Mouse (Mus musculus): Measurements from ENCODE around the gene Vgf. TPM values are rescaled to one million over a fixed set of nuclear protein-coding genes. Genes with fewer than 3 reads are reported as not detected.

Vgf gene
- polyA plus RNA-seq, 1 experiment from 2014 or later = 1.2 TPM

DNA sequence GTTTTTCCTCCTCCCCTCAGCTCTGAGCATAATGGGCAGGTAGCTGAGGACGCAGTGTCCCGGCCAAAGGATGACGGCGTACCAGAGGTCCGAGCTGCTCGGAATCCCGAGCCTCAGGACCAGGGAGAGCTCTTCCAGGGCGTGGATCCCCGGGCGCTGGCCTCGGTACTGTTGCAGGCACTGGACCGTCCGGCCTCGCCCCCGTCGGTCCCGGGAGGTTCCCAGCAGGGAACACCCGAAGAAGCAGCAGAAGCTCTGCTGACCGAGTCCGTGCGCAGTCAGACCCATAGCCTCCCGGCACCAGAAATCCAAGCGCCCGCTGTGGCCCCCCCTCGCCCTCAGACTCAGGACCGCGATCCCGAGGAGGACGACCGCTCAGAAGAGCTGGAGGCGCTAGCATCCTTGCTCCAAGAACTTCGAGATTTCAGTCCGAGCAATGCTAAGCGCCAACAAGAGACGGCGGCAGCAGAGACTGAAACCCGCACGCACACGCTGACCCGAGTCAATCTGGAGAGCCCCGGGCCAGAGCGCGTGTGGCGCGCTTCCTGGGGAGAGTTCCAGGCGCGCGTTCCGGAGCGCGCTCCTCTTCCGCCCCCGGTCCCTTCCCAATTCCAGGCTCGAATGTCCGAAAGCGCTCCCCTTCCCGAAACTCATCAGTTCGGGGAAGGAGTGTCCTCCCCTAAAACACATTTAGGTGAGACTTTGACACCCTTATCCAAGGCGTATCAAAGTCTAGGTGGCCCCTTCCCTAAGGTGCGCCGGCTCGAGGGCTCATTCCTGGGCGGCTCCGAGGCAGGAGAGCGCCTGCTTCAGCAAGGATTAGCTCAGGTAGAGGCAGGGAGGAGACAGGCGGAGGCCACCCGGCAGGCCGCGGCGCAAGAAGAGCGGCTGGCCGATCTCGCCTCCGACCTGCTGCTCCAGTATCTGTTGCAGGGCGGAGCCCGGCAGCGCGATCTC is 5.2 kb downstream of the Vgf start:
- Histone ChIP-seq H3K4me3 (peak overlapping the region; percentile 45), H3K4me2 (replicated peaks) (peak overlapping the region; percentile 99), H3K36me3 (no peaks in the 10 kb centered on the region), H3K9ac (no peak overlapping the region), H3K27me3 (peaks cover 65% of the 10 kb centered on the region), H3K9me3 (no peaks in the 10 kb centered on the region), H3K4me1 (peaks cover 33% of the 10 kb centered on the region), H3K27ac (no peak overlapping the region)
- WGBS = under 1% methylated on average over 78 of the region's 78 CpGs
- ATAC-seq (ENCODE audit: insufficient number of reproducible peaks, insufficient read depth, low FRiP score, low TSS enrichment) = no peak

DNA sequence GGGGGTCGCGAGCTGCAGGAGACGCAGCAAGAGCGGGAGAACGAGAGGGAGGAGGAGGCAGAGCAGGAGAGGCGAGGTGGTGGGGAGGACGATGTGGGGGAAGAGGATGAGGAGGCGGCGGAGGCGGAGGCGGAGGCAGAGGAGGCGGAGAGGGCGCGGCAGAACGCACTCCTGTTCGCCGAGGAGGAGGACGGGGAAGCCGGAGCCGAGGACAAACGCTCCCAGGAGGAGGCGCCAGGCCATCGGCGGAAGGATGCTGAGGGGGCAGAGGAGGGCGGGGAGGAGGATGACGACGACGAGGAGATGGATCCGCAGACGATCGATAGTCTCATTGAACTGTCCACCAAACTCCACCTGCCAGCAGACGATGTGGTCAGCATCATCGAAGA is 5.8 kb downstream of the Vgf start:
- ATAC-seq (ENCODE audit: insufficient number of reproducible peaks, insufficient read depth, low FRiP score, low TSS enrichment) = no peak
- H3K4me3 ChIP-seq = peak overlapping the region; percentile 45
- peaks cover 3% of the 10 kb centered on the region; the same call in 1 of the 2 replicates for H3K36me3 ChIP-seq
- no peak overlapping the region for H3K27ac ChIP-seq
- H3K4me2 ChIP-seq (replicated peaks) = peak overlapping the region; percentile 99
- H3K9ac ChIP-seq = peak overlapping the region; percentile 24; the same call in 1 of the 2 replicates
- H3K4me1 ChIP-seq = peaks cover 33% of the 10 kb centered on the region
- H3K27me3 ChIP-seq = peaks cover 58% of the 10 kb centered on the region
- H3K9me3 ChIP-seq = no peaks in the 10 kb centered on the region
- 1% methylated on average over 31 of the region's 33 CpGs for WGBS

DNA sequence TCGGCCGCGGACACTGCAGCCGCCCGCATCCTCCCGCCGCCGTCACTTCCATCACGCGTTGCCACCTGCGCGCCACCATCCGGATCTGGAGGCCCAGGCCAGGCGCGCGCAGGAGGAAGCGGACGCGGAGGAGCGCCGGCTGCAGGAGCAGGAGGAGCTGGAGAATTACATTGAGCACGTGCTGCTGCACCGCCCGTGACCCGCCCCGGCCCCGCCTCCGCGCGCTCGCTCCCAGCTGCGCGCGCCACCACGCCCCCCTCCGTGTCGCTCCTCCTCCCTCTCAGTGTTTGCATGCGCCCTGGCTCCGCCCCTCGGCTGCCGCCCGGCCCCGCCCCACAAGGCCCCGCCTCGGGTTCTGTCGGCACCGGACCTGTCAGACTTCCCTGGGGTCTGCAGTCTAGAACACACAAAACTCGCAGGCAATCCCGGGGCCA is 6.5 kb downstream of the Vgf start:
- H3K4me1 ChIP-seq = peaks cover 33% of the 10 kb centered on the region
- peak overlapping the region; percentile 36 for H3K9ac ChIP-seq
- H3K27ac ChIP-seq = no peak overlapping the region
- peak overlapping the region; percentile 99 for H3K4me2 ChIP-seq (replicated peaks)
- H3K9me3 ChIP-seq = no peaks in the 10 kb centered on the region
- peak overlapping the region; percentile 45 for H3K4me3 ChIP-seq
- WGBS = under 1% methylated on average over 42 of the region's 49 CpGs
- ATAC-seq (ENCODE audit: insufficient number of reproducible peaks, insufficient read depth, low FRiP score, low TSS enrichment) = peak; percentile 77
- peaks cover 10% of the 10 kb centered on the region for H3K36me3 ChIP-seq
- peaks cover 54% of the 10 kb centered on the region for H3K27me3 ChIP-seq

DNA sequence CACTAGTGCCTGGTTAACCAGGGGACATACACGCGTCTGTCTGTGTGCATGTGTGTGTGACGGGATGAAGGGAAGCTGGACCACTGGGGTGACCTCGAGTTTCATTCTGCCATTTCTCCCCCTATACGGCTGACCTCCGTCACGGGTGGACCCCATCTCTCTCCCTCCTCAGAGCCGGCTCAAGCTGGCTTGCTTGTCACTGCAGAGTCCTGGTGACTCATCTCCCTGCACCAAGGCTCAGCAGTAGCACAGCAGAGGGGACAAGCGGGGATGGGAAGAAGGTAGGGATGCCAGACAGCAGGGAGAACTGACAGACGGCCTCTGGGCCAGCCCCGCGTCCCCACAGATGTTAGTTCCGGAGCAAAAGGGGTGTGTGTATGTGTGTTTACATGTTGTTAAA is 10.0 kb downstream of the Vgf start:
- H3K4me1 ChIP-seq = peaks cover 13% of the 10 kb centered on the region
- peaks cover 18% of the 10 kb centered on the region for H3K27me3 ChIP-seq
- H3K9ac ChIP-seq = no peak overlapping the region
- 85% methylated on average over 13 of the region's 13 CpGs for WGBS
- no peak overlapping the region for H3K4me2 ChIP-seq (replicated peaks)
- no peak overlapping the region for H3K4me3 ChIP-seq
- ATAC-seq (ENCODE audit: insufficient number of reproducible peaks, insufficient read depth, low FRiP score, low TSS enrichment) = no peak
- no peak overlapping the region for H3K27ac ChIP-seq
- peaks cover 42% of the 10 kb centered on the region for H3K36me3 ChIP-seq
- H3K9me3 ChIP-seq = no peaks in the 10 kb centered on the region

DNA sequence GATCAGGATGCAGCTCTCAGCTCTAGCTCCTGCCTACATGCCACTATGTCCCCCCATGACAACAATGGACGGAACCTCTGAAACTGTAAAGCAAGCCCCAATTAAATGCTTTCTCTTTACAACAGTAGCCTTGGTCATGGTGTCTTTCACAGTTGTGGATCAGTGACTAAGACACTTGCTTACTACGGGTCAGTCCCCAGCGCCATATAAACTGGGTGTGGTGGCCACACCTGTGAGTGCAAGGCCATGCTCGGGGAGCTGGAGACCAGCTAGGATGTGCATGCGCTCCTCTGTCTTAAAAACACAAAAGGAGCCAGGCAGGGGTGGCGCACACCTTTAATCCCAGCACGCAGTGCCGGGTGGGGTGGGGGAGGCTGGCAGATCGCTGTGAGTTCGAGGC is 13.3 kb downstream of the Vgf start:
- no peak for ATAC-seq (ENCODE audit: insufficient number of reproducible peaks, insufficient read depth, low FRiP score, low TSS enrichment)
- 94% methylated on average over 10 of the region's 10 CpGs for WGBS
- Histone ChIP-seq H3K27me3 (no peaks in the 10 kb centered on the region), H3K9me3 (no peaks in the 10 kb centered on the region), H3K36me3 (peaks cover 59% of the 10 kb centered on the region), H3K4me1 (no peaks in the 10 kb centered on the region), H3K4me2 (replicated peaks) (no peak overlapping the region), H3K9ac (no peak overlapping the region), H3K27ac (no peak overlapping the region), H3K4me3 (no peak overlapping the region)

DNA sequence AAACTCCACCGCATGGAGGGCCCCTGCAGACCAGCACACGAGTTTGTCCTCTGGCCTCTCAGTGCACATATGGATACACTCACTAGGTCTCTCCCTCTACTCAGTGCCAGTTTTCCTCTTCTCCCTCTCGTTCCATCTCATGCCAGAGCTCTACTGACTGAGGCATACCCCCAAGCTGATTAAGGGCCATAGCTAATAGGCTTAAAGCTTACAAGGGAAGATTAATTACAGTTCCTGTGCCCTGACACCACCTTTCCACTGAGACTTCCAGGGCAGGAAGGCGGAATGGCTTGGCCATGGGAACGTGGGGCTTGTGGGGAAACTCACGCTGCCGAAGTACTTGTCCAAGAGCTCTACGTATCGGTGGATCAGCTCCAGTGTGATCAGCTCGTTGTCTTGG is 15.2 kb downstream of the Vgf start:
- H3K27me3 ChIP-seq = no peaks in the 10 kb centered on the region
- H3K4me2 ChIP-seq (replicated peaks) = no peak overlapping the region
- 85% methylated on average over 10 of the region's 10 CpGs for WGBS
- H3K27ac ChIP-seq = no peak overlapping the region
- ATAC-seq (ENCODE audit: insufficient number of reproducible peaks, insufficient read depth, low FRiP score, low TSS enrichment) = no peak
- no peaks in the 10 kb centered on the region for H3K9me3 ChIP-seq
- H3K4me1 ChIP-seq = peaks cover 11% of the 10 kb centered on the region; the same call in 1 of the 2 replicates
- peaks cover 59% of the 10 kb centered on the region for H3K36me3 ChIP-seq
- H3K9ac ChIP-seq = no peak overlapping the region
- no peak overlapping the region for H3K4me3 ChIP-seq

DNA sequence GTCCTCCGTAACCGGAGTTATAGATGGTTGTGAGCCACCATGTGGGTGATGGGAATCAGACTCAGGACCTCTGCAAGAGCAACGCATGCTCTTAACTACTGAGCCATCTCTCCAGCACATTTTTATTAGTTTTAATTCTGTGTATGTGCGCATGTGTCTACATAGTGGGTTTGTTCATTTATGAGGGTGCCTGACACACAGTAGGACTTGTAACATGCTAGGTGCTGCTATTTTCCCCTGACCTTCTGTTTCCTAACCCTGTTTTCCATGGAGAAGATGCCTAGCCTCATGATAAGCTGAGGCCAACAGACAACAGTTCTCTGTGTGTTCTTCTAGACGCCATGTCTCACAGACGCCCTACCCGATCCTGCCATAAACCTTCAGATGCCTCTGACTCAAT is 17.8 kb downstream of the Vgf start:
- Histone ChIP-seq H3K4me2 (replicated peaks) (no peak overlapping the region), H3K36me3 (peaks cover 36% of the 10 kb centered on the region), H3K4me3 (no peak overlapping the region), H3K9me3 (no peaks in the 10 kb centered on the region), H3K9ac (no peak overlapping the region), H3K27ac (no peak overlapping the region), H3K27me3 (no peaks in the 10 kb centered on the region), H3K4me1 (peaks cover 14% of the 10 kb centered on the region; the same call in 1 of the 2 replicates)
- ATAC-seq (ENCODE audit: insufficient number of reproducible peaks, insufficient read depth, low FRiP score, low TSS enrichment) = no peak
- WGBS = 96% methylated on average over 7 of the region's 7 CpGs

DNA sequence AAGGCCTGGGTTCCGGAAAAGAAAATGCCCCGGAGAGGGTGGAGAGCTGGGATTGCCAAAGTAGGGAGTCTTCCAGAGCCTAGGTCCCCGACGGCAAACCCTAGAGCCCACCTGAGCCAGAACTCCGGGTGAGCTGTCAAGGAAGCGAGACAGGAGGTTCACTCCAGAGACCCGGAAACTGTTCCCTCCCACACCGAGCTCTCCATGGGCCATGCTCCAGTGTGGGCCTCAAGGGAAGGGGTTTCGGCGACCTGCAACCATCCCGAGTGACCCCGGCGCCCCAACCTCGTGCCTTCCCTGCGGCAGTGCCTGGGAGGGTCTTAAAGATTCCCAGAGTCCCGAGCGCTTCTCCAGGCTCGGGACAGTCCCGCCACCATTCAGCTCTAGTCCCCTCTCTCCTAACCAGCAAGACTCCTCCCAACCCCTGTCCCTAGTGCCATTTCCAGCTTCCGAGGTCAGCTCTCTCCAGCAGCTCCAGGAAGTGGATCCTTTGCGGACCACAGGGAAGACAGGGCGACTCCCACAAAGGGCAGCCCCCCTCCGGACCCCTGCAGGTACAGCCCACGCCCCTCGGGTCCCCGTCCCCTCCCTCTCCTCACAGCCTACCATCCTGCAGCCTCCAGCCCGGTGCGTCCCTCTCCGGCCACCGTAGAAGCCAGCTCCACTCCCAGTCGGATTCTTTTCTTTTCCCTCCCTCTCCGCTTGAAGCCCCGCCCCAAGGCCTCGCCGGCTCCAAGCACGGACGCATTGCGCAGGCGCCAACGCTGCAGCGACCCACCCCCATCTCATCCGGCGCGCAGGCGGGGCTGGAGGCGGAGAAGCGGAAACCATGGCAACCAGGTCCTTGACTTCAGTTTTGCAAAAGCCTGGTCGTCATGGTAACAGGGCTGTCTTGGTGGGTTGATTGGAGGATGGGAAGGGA is 19.5 kb downstream of the Vgf start, which contains the start of gene Ap1s1:
TSS of gene Ap1s1 (minus strand) at position 734 of the 922 bp plus-strand sequence.
- under 1% methylated on average over 48 of the region's 48 CpGs for WGBS
- Histone ChIP-seq H3K4me3 (peak within 1 kb of the TSS; percentile 61), H3K4me2 (replicated peaks) (peak within 1 kb of the TSS; percentile 73), H3K27ac (peak within 1 kb of the TSS; percentile 68; the same call in 1 of the 2 replicates), H3K27me3 (no peaks in the 10 kb centered on the region), H3K9me3 (no peaks in the 10 kb centered on the region), H3K4me1 (peaks cover 14% of the 10 kb centered on the region; the same call in 1 of the 2 replicates), H3K36me3 (peaks cover 20% of the 10 kb centered on the region), H3K9ac (peak within 1 kb of the TSS; percentile 67)
- ATAC-seq (ENCODE audit: insufficient number of reproducible peaks, insufficient read depth, low FRiP score, low TSS enrichment) = peak; percentile 89

DNA sequence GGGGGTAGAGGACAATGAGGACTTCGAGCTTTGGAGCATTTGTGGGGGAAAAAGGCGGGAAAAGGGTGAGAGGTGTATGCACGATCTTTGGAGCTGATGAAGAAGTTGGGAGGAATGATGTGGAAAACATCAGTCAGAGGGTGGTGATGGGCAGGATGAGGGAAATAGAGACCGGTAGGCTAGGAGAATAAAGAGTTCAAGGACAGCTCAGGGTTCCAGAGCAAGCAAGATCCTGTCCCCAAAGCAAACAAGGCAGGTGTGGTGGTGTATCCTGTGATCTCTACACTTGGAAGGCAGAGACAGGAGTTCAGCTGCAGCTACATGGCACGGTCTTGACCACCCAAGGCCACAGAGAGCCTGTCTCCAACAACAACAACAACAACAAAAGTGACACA is 20.1 kb downstream of the Vgf start:
- Histone ChIP-seq H3K27ac (0 out of 2 replicates have a peak overlapping the region, but pooled peaks have one; percentile 23), H3K36me3 (peaks cover 16% of the 10 kb centered on the region), H3K9ac (0 out of 2 replicates have a peak overlapping the region, but pooled peaks have one; percentile 7), H3K4me2 (replicated peaks) (peak overlapping the region; percentile 73), H3K4me3 (peak overlapping the region; percentile 61), H3K4me1 (peaks cover 14% of the 10 kb centered on the region; the same call in 1 of the 2 replicates), H3K9me3 (no peaks in the 10 kb centered on the region), H3K27me3 (no peaks in the 10 kb centered on the region)
- ATAC-seq (ENCODE audit: insufficient number of reproducible peaks, insufficient read depth, low FRiP score, low TSS enrichment) = no peak
- WGBS = 33% methylated on average over 5 of the region's 5 CpGs

DNA sequence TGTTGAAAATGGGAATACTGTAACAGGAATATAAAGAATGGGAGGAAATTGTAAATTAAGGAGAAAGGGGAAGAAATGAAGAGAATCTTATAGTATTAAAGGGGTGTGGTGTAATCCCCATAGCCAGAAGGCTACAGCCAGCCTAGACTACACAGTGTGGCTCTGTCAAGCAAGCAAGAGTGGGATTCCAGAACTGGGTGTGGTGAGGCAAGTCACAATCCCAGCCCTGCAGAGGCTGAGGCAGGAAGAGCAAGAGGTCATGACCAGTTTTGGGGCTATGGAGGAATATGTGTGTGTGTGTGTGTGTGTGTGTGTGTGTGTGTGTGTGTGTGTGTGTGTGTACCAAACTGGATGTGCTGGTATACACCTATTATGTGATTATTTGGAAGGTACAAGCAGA is 20.8 kb downstream of the Vgf start:
- Histone ChIP-seq H3K27me3 (no peaks in the 10 kb centered on the region), H3K4me3 (no peak overlapping the region), H3K9ac (no peak overlapping the region), H3K27ac (no peak overlapping the region), H3K36me3 (peaks cover 9% of the 10 kb centered on the region), H3K9me3 (no peaks in the 10 kb centered on the region), H3K4me1 (peaks cover 14% of the 10 kb centered on the region; the same call in 1 of the 2 replicates), H3K4me2 (replicated peaks) (no peak overlapping the region)
- ATAC-seq (ENCODE audit: insufficient number of reproducible peaks, insufficient read depth, low FRiP score, low TSS enrichment) = no peak

DNA sequence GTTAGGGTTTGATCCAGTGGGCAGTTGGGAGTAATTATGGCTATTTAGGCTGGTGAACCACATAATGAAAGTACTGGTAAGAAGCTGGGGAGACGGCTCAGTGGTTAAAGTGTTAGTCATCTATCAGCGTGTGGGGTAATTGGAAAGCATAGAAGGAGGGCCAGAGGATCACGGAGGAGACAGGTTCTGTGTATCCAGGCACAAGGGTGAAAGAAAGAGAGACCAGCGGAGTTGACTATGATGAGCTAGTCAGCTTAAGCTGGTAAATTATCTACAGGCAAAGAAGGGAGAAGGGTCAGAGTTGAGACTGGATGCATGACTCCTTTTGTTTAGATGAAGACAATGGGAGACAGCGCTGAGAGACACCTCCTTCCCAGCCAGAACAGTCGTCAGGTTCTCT is 24.9 kb downstream of the Vgf start:
- no peaks in the 10 kb centered on the region for H3K27me3 ChIP-seq
- 0 out of 2 replicates have a peak, but pooled peaks cover 5% of the 10 kb centered on the region for H3K4me1 ChIP-seq
- no peak for ATAC-seq (ENCODE audit: insufficient number of reproducible peaks, insufficient read depth, low FRiP score, low TSS enrichment)
- H3K4me3 ChIP-seq = no peak overlapping the region
- no peak overlapping the region for H3K4me2 ChIP-seq (replicated peaks)
- no peak overlapping the region for H3K27ac ChIP-seq
- no peaks in the 10 kb centered on the region for H3K9me3 ChIP-seq
- WGBS = 58% methylated on average over 6 of the region's 6 CpGs
- H3K36me3 ChIP-seq = no peaks in the 10 kb centered on the region
- no peak overlapping the region for H3K9ac ChIP-seq
